7 mouse cellular contexts compared by ENCODE assay signal in the genomic region with DNA sequence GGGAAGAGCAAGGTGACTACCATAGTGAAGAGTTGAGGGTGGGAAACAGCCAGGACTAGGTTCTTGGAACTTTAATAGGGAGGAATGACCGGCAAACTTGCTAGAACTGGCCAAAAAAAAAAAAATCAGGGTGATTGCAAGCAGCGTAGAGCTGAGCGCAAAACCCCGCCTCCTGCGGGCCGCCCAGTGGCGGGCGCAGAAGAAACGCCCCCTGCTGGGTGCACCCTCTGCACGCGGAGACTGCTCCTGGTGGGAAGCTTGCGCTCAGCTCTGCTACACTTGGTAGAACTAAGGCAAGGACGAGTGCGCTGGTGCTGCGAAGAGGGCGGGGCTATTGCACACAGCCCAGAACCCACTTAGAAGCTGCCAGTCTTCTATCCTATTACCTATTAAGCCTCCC. TPM values are rescaled to one million over a fixed set of nuclear protein-coding genes. Genes with fewer than 3 reads are reported as not detected.
DNase-seq lines count a peak whose midpoint lies in the region; ATAC-seq lines count a peak whose summit lies in the region.

No protein-coding gene starts in this region.

- under 1% methylated on average over 16 of the region's 16 CpGs for WGBS in limb, embryonic 13.5 days
- 1% methylated on average over 16 of the region's 16 CpGs for WGBS in midbrain, embryonic 13.5 days

- intact Hi-C loops in gastrocnemius, postnatal 14 days (cut with DNase I; ENCODE audit: low total_unique reads): no loop called here

- no peaks in the 10 kb centered on the region for H3K9me3 ChIP-seq in limb, embryonic 13.5 days
- H3K9me3 ChIP-seq in midbrain, embryonic 13.5 days: no peaks in the 10 kb centered on the region

- H3K27ac ChIP-seq in limb, embryonic 13.5 days: no peak overlapping the region
- no peak overlapping the region for H3K27ac ChIP-seq in midbrain, embryonic 13.5 days

- H3K36me3 ChIP-seq in limb, embryonic 13.5 days: no peaks in the 10 kb centered on the region
- no peaks in the 10 kb centered on the region for H3K36me3 ChIP-seq in midbrain, embryonic 13.5 days

- H3K4me3 ChIP-seq in limb, embryonic 13.5 days: peak overlapping the region; percentile 32
- H3K4me3 ChIP-seq in midbrain, embryonic 13.5 days (replicated peaks): peak overlapping the region; percentile 13

- DNase-seq in R1 (ENCODE audit: low read depth, low spot score): peak; percentile 74
- DNase-seq in gastrocnemius, postnatal 14 days: peak; percentile 79
- DNase-seq in induced T-regulatory cell, adult 2 months (ENCODE audit: low read depth): peak; percentile 87
- peak; percentile 53 to 68 for DNase-seq in spleen, adult 18-20 months

- peak; percentile 64 for ATAC-seq in common myeloid progenitor, adult 5-6 weeks (replicated peaks; ENCODE audit: low read depth, poor library complexity, severe bottlenecking)
- peak; percentile 42; the same call in 1 of the 2 replicates for ATAC-seq in limb, embryonic 13.5 days (ENCODE audit: low FRiP score, low read depth)
- peak; percentile 49; the same call in 1 of the 2 replicates for ATAC-seq in midbrain, embryonic 13.5 days

- peak overlapping the region; percentile 58 for H3K4me2 ChIP-seq in limb, embryonic 13.5 days (replicated peaks)
- peak overlapping the region; percentile 36 for H3K4me2 ChIP-seq in midbrain, embryonic 13.5 days (replicated peaks)

- H3K9ac ChIP-seq in limb, embryonic 13.5 days: no peak overlapping the region; the same call in 1 of the 2 replicates
- no peak overlapping the region; the same call in 1 of the 2 replicates for H3K9ac ChIP-seq in midbrain, embryonic 13.5 days (replicated peaks)

- peaks cover 97% of the 10 kb centered on the region for H3K27me3 ChIP-seq in limb, embryonic 13.5 days
- H3K27me3 ChIP-seq in midbrain, embryonic 13.5 days: peaks cover 97% of the 10 kb centered on the region

- peaks cover 55% of the 10 kb centered on the region for H3K4me1 ChIP-seq in limb, embryonic 13.5 days
- peaks cover 45% of the 10 kb centered on the region for H3K4me1 ChIP-seq in midbrain, embryonic 13.5 days (replicated peaks)

RNA-seq across cellular contexts. Expression of a gene that starts 4.2 kb away (rescaled TPM):
- 115 and 180 TPM in 2 replicates for total RNA-seq in common myeloid progenitor, adult 5-6 weeks (2017)
- 100 to 1,000 TPM in 1 of 2 experiments, 10 to 100 TPM in 1; 18.6 to 129 TPM for total RNA-seq in gastrocnemius, postnatal 14 days (2021)
- polyA plus RNA-seq in limb, embryonic 13.5 days (2015; fragmentation: Nextera tagmentation; extraction: Ambion mirVana): 77.3 and 102 TPM in 2 replicates
- 21.5 and 30.3 TPM in 2 replicates for polyA plus RNA-seq in midbrain, embryonic 13.5 days (2015; fragmentation: Nextera tagmentation; extraction: Ambion mirVana)

RNA-seq across cellular contexts. Expression of a gene that starts 10.7 kb away (rescaled TPM):
- 113 and 182 TPM in 2 replicates for total RNA-seq in common myeloid progenitor, adult 5-6 weeks (2017)
- total RNA-seq in gastrocnemius, postnatal 14 days (2021): 100 to 1,000 TPM in 1 of 2 experiments, 10 to 100 TPM in 1; 20.2 to 206 TPM
- 28.0 and 31.7 TPM in 2 replicates for polyA plus RNA-seq in limb, embryonic 13.5 days (2015; fragmentation: Nextera tagmentation; extraction: Ambion mirVana)
- polyA plus RNA-seq in midbrain, embryonic 13.5 days (2015; fragmentation: Nextera tagmentation; extraction: Ambion mirVana): 6.1 and 9.4 TPM in 2 replicates

RNA-seq across cellular contexts. Expression of a gene that starts 30.7 kb away (rescaled TPM):
- total RNA-seq in common myeloid progenitor, adult 5-6 weeks (2017): not detected in 2 replicates
- 10 to 100 TPM in 1 of 2 experiments, 1 to 10 TPM in 1; 5.8 to 11.2 TPM for total RNA-seq in gastrocnemius, postnatal 14 days (2021)
- 0.99 and 1.2 TPM in 2 replicates for polyA plus RNA-seq in limb, embryonic 13.5 days (2015; fragmentation: Nextera tagmentation; extraction: Ambion mirVana)
- 69.9 and 73.3 TPM in 2 replicates for polyA plus RNA-seq in midbrain, embryonic 13.5 days (2015; fragmentation: Nextera tagmentation; extraction: Ambion mirVana)

RNA-seq across cellular contexts. Expression of a gene that starts 31.2 kb away (rescaled TPM):
- 42.3 and 46.4 TPM in 2 replicates for total RNA-seq in common myeloid progenitor, adult 5-6 weeks (2017)
- 10 to 100 TPM in 1 of 2 experiments, 1 to 10 TPM in 1; 10.0 to 13.2 TPM for total RNA-seq in gastrocnemius, postnatal 14 days (2021)
- polyA plus RNA-seq in limb, embryonic 13.5 days (2015; fragmentation: Nextera tagmentation; extraction: Ambion mirVana): 93.7 and 99.2 TPM in 2 replicates
- polyA plus RNA-seq in midbrain, embryonic 13.5 days (2015; fragmentation: Nextera tagmentation; extraction: Ambion mirVana): 76.0 and 77.7 TPM in 2 replicates

RNA-seq across cellular contexts. Expression of a gene that starts 46.1 kb away (rescaled TPM):
- not detected in 2 replicates for total RNA-seq in common myeloid progenitor, adult 5-6 weeks (2017)
- total RNA-seq in gastrocnemius, postnatal 14 days (2021): not detected
- polyA plus RNA-seq in limb, embryonic 13.5 days (2015; fragmentation: Nextera tagmentation; extraction: Ambion mirVana): not detected in 2 replicates
- polyA plus RNA-seq in midbrain, embryonic 13.5 days (2015; fragmentation: Nextera tagmentation; extraction: Ambion mirVana): not detected in 2 replicates
